Mouse (Mus musculus): Measurements from ENCODE around the gene Mei1. TPM values are rescaled to one million over a fixed set of nuclear protein-coding genes. Genes with fewer than 3 reads are reported as not detected.

The Mei1 gene
- total RNA-seq, 2 experiments from 2014 or later, result 0.18 to 0.31 TPM

GRCm38 (mm10) chr15:82170437-82171377, 100.9 kb downstream of the Mei1 start:
- DNase-seq (ENCODE audit: low spot score in 2 of 2), result no peak

GRCm38 (mm10) chr15:82172648-82173047, 102.9 kb downstream of the Mei1 start:
- no peak for DNase-seq (ENCODE audit: low spot score in 2 of 2)

GRCm38 (mm10) chr15:82175091-82175490, 105.3 kb downstream of the Mei1 start:
- no peak for DNase-seq (ENCODE audit: low spot score in 2 of 2)

Other genes starting within 250 kb of the Mei1 start
- 10 to 100 TPM; 24.6 to 31.6 TPM for gene Tob2, start 211.2 kb upstream of the Mei1 start, total RNA-seq (2021)
- 10 to 100 TPM; 31.0 to 39.0 TPM for gene Phf5a, start 198.1 kb upstream of the Mei1 start, total RNA-seq (2021)
- 100 to 1,000 TPM; 481 to 503 TPM for gene Aco2, start 197.7 kb upstream of the Mei1 start, total RNA-seq (2021)
- gene Polr3h, start 143.8 kb upstream of the Mei1 start, total RNA-seq (2021), result 10 to 100 TPM; 52.8 to 54.7 TPM
- gene Csdc2, start 133.2 kb upstream of the Mei1 start, total RNA-seq (2021), result 100 to 1,000 TPM; 131 to 136 TPM
- 100 to 1,000 TPM; 188 to 201 TPM for gene Pmm1, start 109.1 kb upstream of the Mei1 start, total RNA-seq (2021)
- not detected for gene 1700029P11Rik, start 89.5 kb upstream of the Mei1 start, total RNA-seq (2021)
- gene Xrcc6, start 82.2 kb upstream of the Mei1 start, total RNA-seq (2021), result 10 to 100 TPM; 29.1 to 30.2 TPM
- 100 to 1,000 TPM; 115 to 119 TPM for gene Desi1, start 36.1 kb upstream of the Mei1 start, total RNA-seq (2021)
- gene Snu13, start 22.4 kb upstream of the Mei1 start, total RNA-seq (2021), result 10 to 100 TPM; 93.0 to 98.4 TPM
- gene 4930407I10Rik, start 10.8 kb upstream of the Mei1 start, total RNA-seq (2021), result not detected
- 10 to 100 TPM; 12.7 to 16.2 TPM for gene Ccdc134, start 57.9 kb downstream of the Mei1 start, total RNA-seq (2021)
- 100 to 1,000 TPM; 187 to 189 TPM for gene Srebf2, start 77.2 kb downstream of the Mei1 start, total RNA-seq (2021)
- 1 to 10 TPM; 2.5 to 3.1 TPM for gene Shisa8, start 142.8 kb downstream of the Mei1 start, total RNA-seq (2021)
- gene Tnfrsf13c, start 154.4 kb downstream of the Mei1 start, total RNA-seq (2021), result under 1 TPM; 0.36 to 0.41 TPM
- gene Cenpm, start 174.8 kb downstream of the Mei1 start, total RNA-seq (2021), result 1 to 10 TPM; 5.1 to 5.3 TPM
- 10 to 100 TPM; 89.4 to 94.8 TPM for gene 1500009C09Rik, start 182.4 kb downstream of the Mei1 start, total RNA-seq (2021)
- 100 to 1,000 TPM; 583 to 613 TPM for gene Sept3, start 204.9 kb downstream of the Mei1 start, total RNA-seq (2021)
- not detected for gene Wbp2nl, start 229.0 kb downstream of the Mei1 start, total RNA-seq (2021)

Measured in layer of hippocampus, postnatal 14 days (tissue).